Mouse (Mus musculus) kidney, adult 2 months (tissue): Measurements from ENCODE around the gene Hsfy2. TPM values are rescaled to one million over a fixed set of nuclear protein-coding genes. Genes with fewer than 3 reads are reported as not detected.
A peak's percentile ranks its signal among the peaks of the same experiment; 100 is the strongest.

Experiments used
- DNase-seq: peaks from one replicate; pipeline ENCODE4 v3.0.0; 2021
- H3K27ac ChIP-seq: fragments of 200-500 bp; 2 replicates; pipeline ENCODE4 v1.5.1; 2012; ENCODE audit warnings: low read depth, low read length, control low read depth, inconsistent platforms; ENCODE audit not compliant: insufficient read depth
- H3K27me3 ChIP-seq: fragments of 200-500 bp; replicated peaks from 2 replicates; pipeline ENCODE4 v1.6.1; 2012; ENCODE audit warnings: mild to moderate bottlenecking, moderate library complexity, low read length, inconsistent platforms; ENCODE audit not compliant: control insufficient read depth, insufficient read depth
- H3K36me3 ChIP-seq: fragments of 200-500 bp; 2 replicates; pipeline ENCODE4 v1.6.1; 2012; ENCODE audit warnings: mild to moderate bottlenecking, moderate library complexity, low read length, inconsistent platforms; ENCODE audit not compliant: control insufficient read depth, insufficient read depth
- H3K4me1 ChIP-seq: fragments of 200-500 bp; 2 replicates; pipeline ENCODE4 v1.6.1; 2011; ENCODE audit warnings: low read length; ENCODE audit not compliant: control insufficient read depth, insufficient read depth
- H3K4me3 ChIP-seq: fragments of 200-500 bp; 2 replicates; pipeline ENCODE4 v1.5.1; 2011; ENCODE audit warnings: mild to moderate bottlenecking, low read depth, low read length, control low read depth; ENCODE audit not compliant: insufficient read depth
- CTCF ChIP-seq: fragments of 200-500 bp; conservative IDR thresholded peaks from 2 replicates; pipeline ENCODE4 v1.5.1; 2011; ENCODE audit warnings: low read depth, mild to moderate bottlenecking, control low read depth, low read length, moderate library complexity, mixed read lengths; ENCODE audit not compliant: insufficient read depth, insufficient read length
- POLR2A ChIP-seq: fragments of 200-500 bp; IDR thresholded peaks from one replicate; pipeline ENCODE4 v1.6.1; 2011; ENCODE audit warnings: low read depth, low read length, control low read depth
- WGBS: fragments of 180-500 bp; shearing (Covaris S2); methylation state at CpG from one replicate; pipeline ENCODE4 v1.1.7; 2018; 5-methylcytosine and 5-hydroxymethylcytosine counted together
- polyA plus RNA-seq: library from polyadenylated mRNA; depleted of rRNA; stranded (reverse); fragments of >200 nt; gene quantifications from 2 replicates; pipeline ENCODE4 v1.2.3, GENCODE M21; 2012; rRNA removed

Gene Hsfy2
- not detected in 2 replicates for polyA plus RNA-seq

GRCm38 (mm10) chr1:56637335-56637734 lies at the start of gene Hsfy2:
Gene Hsfy2 (minus strand): TSS chr1:56637435.
- H3K4me3 ChIP-seq, result no peak within 1 kb of the TSS
- WGBS, result 81% methylated on average over 2 of the region's 2 CpGs
- H3K27ac ChIP-seq, result no peak within 1 kb of the TSS
- H3K4me1 ChIP-seq, result no peaks in the 10 kb centered on the region
- no peaks in the 10 kb centered on the region for H3K36me3 ChIP-seq
- no peak for DNase-seq
- no peak for TF ChIP-seq POLR2A
- TF ChIP-seq CTCF, result no peak
- no peaks in the 10 kb centered on the region for H3K27me3 ChIP-seq

DNA sequence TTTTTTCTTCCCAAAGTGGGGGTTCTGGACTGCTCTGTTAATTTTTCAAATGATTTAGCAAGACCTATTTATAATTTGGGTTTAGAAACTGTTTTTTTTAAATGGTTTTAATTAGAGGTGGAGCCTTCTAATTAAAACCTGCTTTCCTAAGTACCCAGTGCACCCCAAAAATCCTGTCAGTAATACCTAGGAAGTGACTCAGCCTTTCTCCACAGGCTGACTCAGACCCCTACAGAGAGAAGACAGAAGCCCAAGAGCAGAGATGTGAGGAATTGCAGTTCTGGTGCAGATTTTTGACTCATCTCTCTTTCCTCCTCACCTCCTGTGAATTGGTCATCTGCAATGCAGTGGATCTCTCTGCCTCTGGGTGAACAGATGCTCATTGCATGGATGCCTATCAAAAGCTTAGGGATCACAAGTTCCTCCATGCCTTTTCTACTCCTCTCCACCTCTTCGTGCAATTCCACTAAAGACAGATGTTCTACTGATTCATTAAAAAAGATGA lies 47.9 kb upstream of the Hsfy2 start:
- no peak for TF ChIP-seq POLR2A
- TF ChIP-seq CTCF, result no peak
- WGBS, result 86% methylated on average over 1 of the region's 1 CpGs
- DNase-seq, result no peak
- H3K36me3 ChIP-seq, result no peaks in the 10 kb centered on the region
- no peaks in the 10 kb centered on the region for H3K27me3 ChIP-seq
- H3K4me1 ChIP-seq, result no peaks in the 10 kb centered on the region
- no peak overlapping the region for H3K4me3 ChIP-seq
- H3K27ac ChIP-seq, result no peak overlapping the region

- H3K4me3 ChIP-seq, result no peak overlapping the region
- TF ChIP-seq POLR2A, result no peak
- TF ChIP-seq CTCF, result no peak
- no peak for DNase-seq
Observed at GRCm38 (mm10) chr1:56684512-56684911, 47.3 kb upstream of the Hsfy2 start.

GRCm38 (mm10) chr1:56681258-56681657 lies 44.0 kb upstream of the Hsfy2 start:
- H3K27ac ChIP-seq, result no peak overlapping the region
- TF ChIP-seq POLR2A, result no peak
- H3K4me3 ChIP-seq, result no peak overlapping the region
- no peaks in the 10 kb centered on the region for H3K27me3 ChIP-seq
- DNase-seq, result no peak
- 96% methylated on average over 2 of the region's 2 CpGs for WGBS
- H3K36me3 ChIP-seq, result no peaks in the 10 kb centered on the region
- H3K4me1 ChIP-seq, result no peaks in the 10 kb centered on the region

More at GRCm38 (mm10) chr1:56684512-56684911, 47.3 kb upstream of the Hsfy2 start:
- H3K36me3 ChIP-seq, result no peaks in the 10 kb centered on the region
- H3K4me1 ChIP-seq, result no peaks in the 10 kb centered on the region
- no peak overlapping the region for H3K27ac ChIP-seq
- no peaks in the 10 kb centered on the region for H3K27me3 ChIP-seq

DNA sequence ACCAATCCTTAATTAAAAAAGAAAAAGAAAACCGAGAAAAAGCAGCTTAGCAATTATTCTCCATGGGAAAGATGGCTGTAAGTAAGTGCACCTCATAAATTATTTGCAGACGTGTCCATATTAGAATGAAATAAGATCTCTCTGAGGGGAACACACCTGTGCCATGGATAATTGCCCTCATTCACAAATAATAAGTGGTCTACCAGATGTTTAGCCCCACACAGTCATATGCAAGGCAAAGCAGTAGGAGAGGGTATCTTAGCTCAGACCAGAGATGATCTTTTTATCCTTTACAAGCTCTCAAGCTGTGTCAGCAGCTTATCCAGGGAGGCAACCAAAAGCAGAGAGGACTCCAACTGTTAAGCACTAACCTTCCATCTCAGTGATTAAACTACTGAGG lies 38.0 kb upstream of the Hsfy2 start:
- H3K4me3 ChIP-seq, result no peak overlapping the region
- H3K36me3 ChIP-seq, result no peaks in the 10 kb centered on the region
- DNase-seq, result no peak
- no peak overlapping the region for H3K27ac ChIP-seq
- no peak for TF ChIP-seq POLR2A
- TF ChIP-seq CTCF, result no peak
- 45% methylated on average over 2 of the region's 2 CpGs for WGBS
- no peaks in the 10 kb centered on the region for H3K4me1 ChIP-seq
- no peaks in the 10 kb centered on the region for H3K27me3 ChIP-seq

DNA sequence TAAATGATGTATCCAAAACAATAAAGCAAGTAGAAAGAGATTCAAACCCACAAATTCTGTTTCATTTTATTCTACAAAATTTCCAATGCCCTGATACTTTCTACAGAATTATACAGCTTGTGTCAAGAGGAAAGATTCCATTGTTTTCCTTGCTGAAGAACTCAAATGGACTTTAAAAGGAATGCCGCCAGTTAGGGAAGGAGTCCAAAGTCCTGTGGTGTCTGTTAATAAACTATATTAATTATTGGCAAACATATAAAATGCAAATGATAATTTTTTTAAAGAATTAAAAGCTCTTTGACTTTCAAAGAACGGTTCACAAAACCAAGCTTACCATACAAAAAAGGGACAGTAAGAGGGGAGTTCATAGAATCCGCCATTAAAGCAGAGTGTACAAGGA lies 37.4 kb upstream of the Hsfy2 start:
- 55% methylated on average over 3 of the region's 3 CpGs for WGBS
- TF ChIP-seq POLR2A (no peak), CTCF (no peak)
- DNase-seq, result peak; percentile 58

GRCm38 (mm10) chr1:56671241-56671945 lies 34.2 kb upstream of the Hsfy2 start:
- no peak for TF ChIP-seq POLR2A
- no peak for TF ChIP-seq CTCF
- Histone ChIP-seq H3K4me1 (no peaks in the 10 kb centered on the region), H3K27ac (no peak overlapping the region), H3K4me3 (no peak overlapping the region), H3K36me3 (no peaks in the 10 kb centered on the region), H3K27me3 (no peaks in the 10 kb centered on the region)
- 27% methylated on average over 8 of the region's 8 CpGs for WGBS
- DNase-seq, result peak; percentile 36

More for the DNA sequence above, 37.4 kb upstream of the Hsfy2 start:
- Histone ChIP-seq H3K4me3 (no peak overlapping the region), H3K27ac (no peak overlapping the region), H3K36me3 (no peaks in the 10 kb centered on the region), H3K27me3 (no peaks in the 10 kb centered on the region), H3K4me1 (no peaks in the 10 kb centered on the region)
